Mouse (Mus musculus) spleen, adult 18-20 months (tissue): ENCODE data around the gene Fkbp7.
A peak's percentile ranks its signal among the peaks of the same experiment; 100 is the strongest.
"Not testable (repeated sequence)": the region's sequence is repeated elsewhere in the genome, so short reads cannot be mapped to it uniquely, and the experiment has no call there.

Experiments
- DNase-seq, 2 experiments: peaks; one replicate each; pipeline ENCODE4 v3.0.0; 2022; ENCODE audit warnings: mixed read lengths in 2 of 2

Fkbp7 gene

DNA sequence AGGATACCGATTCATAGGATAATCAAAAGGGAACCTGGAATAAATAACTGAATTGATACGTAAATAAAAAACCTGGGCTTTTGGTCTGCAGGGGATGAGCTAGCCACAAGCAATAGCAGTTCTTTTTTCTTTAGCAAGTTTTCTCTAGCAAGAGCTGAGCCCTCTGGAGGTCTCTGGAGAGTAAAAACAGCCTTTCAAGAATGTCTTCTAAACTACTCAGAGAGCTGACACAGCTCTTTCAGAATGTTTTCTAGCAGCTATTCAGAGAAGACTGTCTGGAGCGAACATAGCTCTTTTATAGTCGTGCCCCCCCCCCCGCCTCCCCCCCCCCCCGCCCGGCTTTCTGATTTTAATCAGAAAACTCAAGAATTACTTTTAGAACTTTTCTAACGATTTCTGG, 13.5 kb downstream of the Fkbp7 start:
- no peak for DNase-seq

- DNase-seq = no peak
Observed at GRCm38 (mm10) chr2:76658551-76658950, 14.4 kb downstream of the Fkbp7 start.

GRCm38 (mm10) chr2:76655982-76656381, 16.9 kb downstream of the Fkbp7 start:
- DNase-seq = no peak

DNA sequence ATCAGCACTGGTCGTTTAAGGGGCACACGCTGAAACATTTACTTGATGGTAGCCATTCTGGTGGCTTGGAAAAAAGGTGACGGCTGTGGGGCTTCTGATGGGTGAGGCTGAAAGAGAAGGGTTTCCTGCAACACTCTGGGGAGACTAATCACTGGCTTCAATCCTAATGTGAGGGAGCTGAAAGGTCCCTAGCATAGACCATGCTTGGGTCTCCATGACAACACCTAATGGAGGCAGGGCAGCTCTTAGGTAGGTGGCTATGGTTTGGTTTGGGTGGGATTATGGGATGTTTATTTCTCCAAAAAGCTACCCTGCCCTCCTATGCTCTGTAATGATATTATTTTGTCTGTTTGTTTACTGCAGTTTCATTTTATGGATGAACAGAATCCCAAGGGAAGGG, 17.5 kb downstream of the Fkbp7 start:
- no peak for DNase-seq

GRCm38 (mm10) chr2:76654646-76655045, 18.3 kb downstream of the Fkbp7 start:
- no peak for DNase-seq

GRCm38 (mm10) chr2:76653070-76653469, 19.8 kb downstream of the Fkbp7 start:
- no peak for DNase-seq

GRCm38 (mm10) chr2:76648666-76649141, 24.2 kb downstream of the Fkbp7 start:
- DNase-seq = no peak

DNA sequence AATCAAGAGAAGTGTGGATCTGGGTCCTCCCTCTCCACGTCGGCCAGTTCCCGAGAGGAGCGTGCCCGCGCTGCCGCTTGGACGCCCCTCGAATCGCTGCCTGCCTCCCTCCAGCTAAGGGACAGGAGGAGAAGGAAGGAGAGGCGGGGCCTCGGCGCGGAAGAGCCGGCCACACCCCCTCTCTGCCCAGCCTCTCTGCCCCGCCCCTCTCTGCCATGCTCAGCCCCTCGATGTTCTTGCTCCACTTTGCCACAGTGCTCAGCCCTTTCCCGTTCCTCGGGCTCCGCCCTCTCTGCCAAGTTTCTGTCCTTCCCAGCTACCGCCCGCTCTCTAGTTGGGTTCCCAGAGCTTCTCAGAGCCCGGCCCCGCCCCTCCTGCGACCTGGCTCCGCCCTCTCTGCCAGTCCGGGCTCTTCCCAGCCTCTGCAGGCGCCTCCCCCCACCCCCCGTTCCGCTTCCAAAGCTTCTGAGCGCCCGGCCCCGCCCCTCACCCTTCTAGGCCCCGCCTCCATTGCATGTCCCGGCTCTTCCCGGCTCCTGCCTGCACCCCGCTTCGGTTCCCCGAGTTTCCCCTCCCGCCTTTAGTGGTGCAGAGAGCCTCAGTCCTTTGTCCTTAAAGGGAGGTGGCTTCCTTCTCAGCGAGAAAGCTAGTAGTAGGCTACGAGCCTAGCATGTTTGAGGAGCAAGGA, 24.9 kb downstream of the Fkbp7 start, which contains the start of the genes Prkra and Pjvk:
Prkra (minus strand) TSS at position 133 of the 688 bp plus-strand sequence.
Pjvk (plus strand) TSS at position 594 of the 688 bp plus-strand sequence.
- DNase-seq = peak; percentile 78 to 86

- DNase-seq = no peak
Observed at GRCm38 (mm10) chr2:76647441-76647869, 25.5 kb downstream of the Fkbp7 start.

- no peak for DNase-seq
Observed at GRCm38 (mm10) chr2:76643801-76644200, 29.1 kb downstream of the Fkbp7 start.

GRCm38 (mm10) chr2:76639637-76640036, 33.3 kb downstream of the Fkbp7 start:
- no peak for DNase-seq

GRCm38 (mm10) chr2:76631600-76631999, 41.3 kb downstream of the Fkbp7 start:
- no peak for DNase-seq

DNA sequence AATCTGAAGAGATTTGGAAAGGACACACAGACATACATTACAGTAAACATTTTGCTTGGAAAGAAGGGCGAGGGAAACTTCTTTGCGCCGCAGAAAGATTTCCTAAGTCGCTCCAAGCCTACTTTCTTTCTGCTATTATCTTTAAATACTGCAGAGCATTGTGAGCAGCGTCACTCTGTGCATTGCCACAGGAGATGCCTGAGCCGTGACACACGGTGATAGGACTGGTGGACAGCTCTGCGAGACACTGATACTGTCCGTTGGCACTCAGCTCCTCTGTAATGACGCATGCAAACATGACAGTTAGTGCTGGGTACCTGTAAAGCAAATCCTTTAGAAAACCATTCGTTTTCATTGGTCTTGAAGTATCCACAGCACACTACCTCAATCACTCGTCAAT, 42.6 kb downstream of the Fkbp7 start:
- no peak for DNase-seq

DNA sequence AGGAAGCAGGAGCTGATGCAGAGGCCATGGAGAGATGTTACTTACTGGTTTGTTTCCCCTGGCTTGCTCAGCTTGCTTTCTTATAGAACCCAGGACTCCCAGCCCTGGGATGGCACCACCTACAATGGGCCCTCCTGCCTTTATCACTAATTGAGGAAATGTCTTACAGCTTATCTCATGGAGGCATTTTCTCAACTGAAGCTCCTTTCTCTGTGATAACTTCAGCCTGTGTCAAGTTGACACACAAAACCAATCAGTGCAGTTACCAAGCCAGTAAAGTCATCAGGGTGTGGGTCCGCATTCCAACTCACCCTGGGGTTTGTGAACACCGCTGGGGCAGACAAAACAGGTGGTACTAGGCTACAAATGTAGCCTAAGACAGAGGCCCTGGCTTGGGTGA, 50.6 kb downstream of the Fkbp7 start:
- not testable (repeated sequence) for DNase-seq

- no peak for DNase-seq
Observed at GRCm38 (mm10) chr2:76621724-76622123, 51.2 kb downstream of the Fkbp7 start.

DNA sequence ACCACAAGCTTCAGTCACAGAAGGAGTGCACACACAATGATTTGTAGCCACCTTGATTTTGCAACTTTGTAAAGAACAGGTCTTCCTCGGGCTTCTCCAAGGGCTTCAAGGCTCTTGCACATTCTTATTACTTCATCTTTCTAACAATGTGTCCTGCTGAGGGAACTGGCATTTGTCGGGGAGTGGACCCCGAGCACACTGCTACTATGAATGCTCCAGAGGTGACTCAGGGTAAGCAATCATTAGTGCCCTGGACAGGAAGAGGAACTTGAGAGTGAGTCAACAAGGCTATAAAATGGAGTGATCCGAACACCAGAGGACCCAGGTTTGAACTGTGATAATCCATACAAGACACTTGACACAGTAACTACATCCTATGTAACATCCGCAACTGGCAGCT, 52.7 kb downstream of the Fkbp7 start:
- no peak for DNase-seq

DNA sequence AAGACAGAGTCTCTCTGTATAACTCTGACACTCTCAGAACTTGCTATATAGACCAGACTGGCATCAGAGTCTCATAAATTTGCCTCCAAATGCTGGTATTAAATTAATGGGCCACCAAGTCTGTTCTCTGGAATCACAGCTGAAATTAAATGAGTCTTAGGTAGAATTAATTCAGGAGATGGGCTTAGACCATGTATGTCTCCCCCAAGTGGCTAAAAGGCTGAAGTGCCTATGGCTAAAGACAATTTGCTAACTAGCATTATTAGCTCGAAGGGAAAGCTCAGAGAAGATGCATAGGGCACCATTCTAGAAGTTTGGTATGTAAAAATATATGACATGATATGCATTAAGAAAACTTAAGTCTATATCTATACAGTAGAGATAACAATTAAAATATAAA, 54.8 kb downstream of the Fkbp7 start:
- no peak for DNase-seq
